Mouse (Mus musculus): ENCODE measurements at regions not wholly inside any gene's neighbourhood (a gene's known extent, or its start where the extent isn't known, plus 50 kb on each side); places are given as distances from the start of the nearest gene placed in this dataset.
A peak's percentile ranks its signal among the peaks of the same experiment; 100 is the strongest.

GRCm38 (mm10) chr16:95794876-95795275, 93.0 kb downstream of the Ets2 start:
- H3K9ac ChIP-seq (ENCODE audit: low read length) = peak overlapping the region; percentile 7; the same call in 1 of the 2 replicates
- no peak for DNase-seq (ENCODE audit: low spot score)
- no peaks in the 10 kb centered on the region for H3K9me3 ChIP-seq (ENCODE audit: control insufficient read depth, low read length)
- H3K27me3 ChIP-seq (ENCODE audit: control insufficient read depth, insufficient read depth, low read length) = no peaks in the 10 kb centered on the region
- H3K36me3 ChIP-seq (ENCODE audit: control insufficient read depth, insufficient read depth, low read length) = no peaks in the 10 kb centered on the region
- H3K4me2 ChIP-seq (ENCODE audit: low read depth, severe bottlenecking) = peak overlapping the region; percentile 36; the same call in 1 of the 2 replicates
- peak overlapping the region; percentile 94 for H3K27ac ChIP-seq (replicated peaks; ENCODE audit: low read depth, low read length)
- H3K4me3 ChIP-seq (ENCODE audit: low read depth, low read length) = no peak overlapping the region
- H3K4me1 ChIP-seq (ENCODE audit: control insufficient read depth, insufficient read depth, low read length) = peaks cover 28% of the 10 kb centered on the region
- 54% methylated on average over 8 of the region's 8 CpGs for WGBS
- ATAC-seq (ENCODE audit: insufficient number of reproducible peaks, low FRiP score, low TSS enrichment, low read depth) = no peak

- Histone ChIP-seq H3K9ac (ENCODE audit: low read length) (peak overlapping the region; percentile 27; the same call in 1 of the 2 replicates), H3K27me3 (ENCODE audit: control insufficient read depth, insufficient read depth, low read length) (no peaks in the 10 kb centered on the region), H3K9me3 (ENCODE audit: control insufficient read depth, low read length) (no peaks in the 10 kb centered on the region), H3K4me1 (ENCODE audit: control insufficient read depth, insufficient read depth, low read length) (peaks cover 28% of the 10 kb centered on the region), H3K4me2 (ENCODE audit: low read depth, severe bottlenecking) (peak overlapping the region; percentile 36), H3K27ac (replicated peaks; ENCODE audit: low read depth, low read length) (peak overlapping the region; percentile 94), H3K36me3 (ENCODE audit: control insufficient read depth, insufficient read depth, low read length) (no peaks in the 10 kb centered on the region), H3K4me3 (ENCODE audit: low read depth, low read length) (no peak overlapping the region)
- WGBS = 9% methylated on average over 10 of the region's 10 CpGs
- peak; percentile 69; the same call in 1 of the 2 replicates for ATAC-seq (ENCODE audit: insufficient number of reproducible peaks, low FRiP score, low TSS enrichment, low read depth)
- DNase-seq (ENCODE audit: low spot score) = peak; percentile 76
Observed at GRCm38 (mm10) chr16:95794281-95794727, 92.4 kb downstream of the Ets2 start.

GRCm38 (mm10) chr16:95790691-95791090, 88.8 kb downstream of the Ets2 start:
- Histone ChIP-seq H3K36me3 (ENCODE audit: control insufficient read depth, insufficient read depth, low read length) (no peaks in the 10 kb centered on the region), H3K27me3 (ENCODE audit: control insufficient read depth, insufficient read depth, low read length) (no peaks in the 10 kb centered on the region), H3K4me3 (ENCODE audit: low read depth, low read length) (no peak overlapping the region), H3K9ac (ENCODE audit: low read length) (no peak overlapping the region), H3K4me2 (ENCODE audit: low read depth, severe bottlenecking) (no peak overlapping the region), H3K9me3 (ENCODE audit: control insufficient read depth, low read length) (no peaks in the 10 kb centered on the region), H3K4me1 (ENCODE audit: control insufficient read depth, insufficient read depth, low read length) (peaks cover 20% of the 10 kb centered on the region), H3K27ac (replicated peaks; ENCODE audit: low read depth, low read length) (no peak overlapping the region)
- ATAC-seq (ENCODE audit: insufficient number of reproducible peaks, low FRiP score, low TSS enrichment, low read depth) (no peak), DNase-seq (ENCODE audit: low spot score) (no peak)
- WGBS = 83% methylated on average over 4 of the region's 4 CpGs

GRCm38 (mm10) chr16:95789548-95789947, 87.7 kb downstream of the Ets2 start:
- Histone ChIP-seq H3K4me1 (ENCODE audit: control insufficient read depth, insufficient read depth, low read length) (peaks cover 14% of the 10 kb centered on the region), H3K9ac (ENCODE audit: low read length) (no peak overlapping the region), H3K9me3 (ENCODE audit: control insufficient read depth, low read length) (no peaks in the 10 kb centered on the region), H3K36me3 (ENCODE audit: control insufficient read depth, insufficient read depth, low read length) (no peaks in the 10 kb centered on the region), H3K4me3 (ENCODE audit: low read depth, low read length) (no peak overlapping the region), H3K4me2 (ENCODE audit: low read depth, severe bottlenecking) (no peak overlapping the region), H3K27me3 (ENCODE audit: control insufficient read depth, insufficient read depth, low read length) (no peaks in the 10 kb centered on the region), H3K27ac (replicated peaks; ENCODE audit: low read depth, low read length) (no peak overlapping the region)
- DNase-seq (ENCODE audit: low spot score) (no peak), ATAC-seq (ENCODE audit: insufficient number of reproducible peaks, low FRiP score, low TSS enrichment, low read depth) (no peak)

- no peaks in the 10 kb centered on the region for H3K27me3 ChIP-seq (ENCODE audit: control insufficient read depth, insufficient read depth, low read length)
- ATAC-seq (ENCODE audit: insufficient number of reproducible peaks, low FRiP score, low TSS enrichment, low read depth) (no peak), DNase-seq (ENCODE audit: low spot score) (no peak)
- H3K9ac ChIP-seq (ENCODE audit: low read length) = no peak overlapping the region
- WGBS = 87% methylated on average over 5 of the region's 5 CpGs
- H3K36me3 ChIP-seq (ENCODE audit: control insufficient read depth, insufficient read depth, low read length) = no peaks in the 10 kb centered on the region
- H3K4me2 ChIP-seq (ENCODE audit: low read depth, severe bottlenecking) = no peak overlapping the region
- no peak overlapping the region for H3K27ac ChIP-seq (replicated peaks; ENCODE audit: low read depth, low read length)
- H3K4me1 ChIP-seq (ENCODE audit: control insufficient read depth, insufficient read depth, low read length) = no peaks in the 10 kb centered on the region
- H3K4me3 ChIP-seq (ENCODE audit: low read depth, low read length) = no peak overlapping the region
- H3K9me3 ChIP-seq (ENCODE audit: control insufficient read depth, low read length) = no peaks in the 10 kb centered on the region
Observed at GRCm38 (mm10) chr16:95781681-95782080, 79.8 kb downstream of the Ets2 start.

- H3K27ac ChIP-seq (replicated peaks; ENCODE audit: low read depth, low read length) = no peak overlapping the region
Observed at GRCm38 (mm10) chr16:95780431-95780830, 78.6 kb downstream of the Ets2 start.

GRCm38 (mm10) chr16:95778845-95779722, 77.2 kb downstream of the Ets2 start:
- ATAC-seq (ENCODE audit: insufficient number of reproducible peaks, low FRiP score, low TSS enrichment, low read depth) = no peak
- no peaks in the 10 kb centered on the region for H3K9me3 ChIP-seq (ENCODE audit: control insufficient read depth, low read length)
- no peak overlapping the region for H3K4me3 ChIP-seq (ENCODE audit: low read depth, low read length)
- H3K4me2 ChIP-seq (ENCODE audit: low read depth, severe bottlenecking) = no peak overlapping the region
- WGBS = 87% methylated on average over 6 of the region's 6 CpGs
- H3K27ac ChIP-seq (replicated peaks; ENCODE audit: low read depth, low read length) = no peak overlapping the region
- H3K9ac ChIP-seq (ENCODE audit: low read length) = no peak overlapping the region
- DNase-seq (ENCODE audit: low spot score) = no peak
- no peaks in the 10 kb centered on the region for H3K27me3 ChIP-seq (ENCODE audit: control insufficient read depth, insufficient read depth, low read length)
- no peaks in the 10 kb centered on the region for H3K4me1 ChIP-seq (ENCODE audit: control insufficient read depth, insufficient read depth, low read length)
- no peaks in the 10 kb centered on the region for H3K36me3 ChIP-seq (ENCODE audit: control insufficient read depth, insufficient read depth, low read length)

More at GRCm38 (mm10) chr16:95780431-95780830, 78.6 kb downstream of the Ets2 start:
- H3K9me3 ChIP-seq (ENCODE audit: control insufficient read depth, low read length) = no peaks in the 10 kb centered on the region
- no peak for DNase-seq (ENCODE audit: low spot score)
- ATAC-seq (ENCODE audit: insufficient number of reproducible peaks, low FRiP score, low TSS enrichment, low read depth) = no peak
- H3K36me3 ChIP-seq (ENCODE audit: control insufficient read depth, insufficient read depth, low read length) = no peaks in the 10 kb centered on the region
- WGBS = 80% methylated on average over 2 of the region's 2 CpGs
- H3K9ac ChIP-seq (ENCODE audit: low read length) = no peak overlapping the region
- H3K4me2 ChIP-seq (ENCODE audit: low read depth, severe bottlenecking) = no peak overlapping the region
- no peaks in the 10 kb centered on the region for H3K27me3 ChIP-seq (ENCODE audit: control insufficient read depth, insufficient read depth, low read length)
- no peaks in the 10 kb centered on the region for H3K4me1 ChIP-seq (ENCODE audit: control insufficient read depth, insufficient read depth, low read length)
- no peak overlapping the region for H3K4me3 ChIP-seq (ENCODE audit: low read depth, low read length)

- no peak for ATAC-seq (ENCODE audit: insufficient number of reproducible peaks, low FRiP score, low TSS enrichment, low read depth)
- H3K4me2 ChIP-seq (ENCODE audit: low read depth, severe bottlenecking) = no peak overlapping the region
- H3K27me3 ChIP-seq (ENCODE audit: control insufficient read depth, insufficient read depth, low read length) = no peaks in the 10 kb centered on the region
- H3K27ac ChIP-seq (replicated peaks; ENCODE audit: low read depth, low read length) = no peak overlapping the region
- WGBS = 75% methylated on average over 4 of the region's 4 CpGs
- H3K4me1 ChIP-seq (ENCODE audit: control insufficient read depth, insufficient read depth, low read length) = no peaks in the 10 kb centered on the region
- no peak overlapping the region for H3K9ac ChIP-seq (ENCODE audit: low read length)
- no peaks in the 10 kb centered on the region for H3K9me3 ChIP-seq (ENCODE audit: control insufficient read depth, low read length)
- H3K36me3 ChIP-seq (ENCODE audit: control insufficient read depth, insufficient read depth, low read length) = no peaks in the 10 kb centered on the region
- no peak for DNase-seq (ENCODE audit: low spot score)
- no peak overlapping the region for H3K4me3 ChIP-seq (ENCODE audit: low read depth, low read length)
Observed at GRCm38 (mm10) chr16:95778173-95778572, 76.3 kb downstream of the Ets2 start.

Measured in limb, embryonic 11.5 days (tissue).